Mouse (Mus musculus) small intestine, adult 2 months (tissue): ENCODE results near the gene Myom1.

Experiments
- CTCF ChIP-seq: fragments of 200-500 bp; IDR thresholded peaks from 2 replicates; pipeline ENCODE4 v1.5.1; 2012; ENCODE audit warnings: low read depth, mild to moderate bottlenecking, control low read depth, inconsistent platforms, low read length, moderate library complexity, mixed read lengths; ENCODE audit not compliant: insufficient replicate concordance, insufficient read length; ENCODE audit errors: extremely low read depth
- POLR2A ChIP-seq: fragments of 200-500 bp; IDR thresholded peaks from 2 replicates; pipeline ENCODE4 v1.6.1; 2012; ENCODE audit warnings: low read depth, mild to moderate bottlenecking, control low read depth, inconsistent platforms, low read length, moderate library complexity

DNA sequence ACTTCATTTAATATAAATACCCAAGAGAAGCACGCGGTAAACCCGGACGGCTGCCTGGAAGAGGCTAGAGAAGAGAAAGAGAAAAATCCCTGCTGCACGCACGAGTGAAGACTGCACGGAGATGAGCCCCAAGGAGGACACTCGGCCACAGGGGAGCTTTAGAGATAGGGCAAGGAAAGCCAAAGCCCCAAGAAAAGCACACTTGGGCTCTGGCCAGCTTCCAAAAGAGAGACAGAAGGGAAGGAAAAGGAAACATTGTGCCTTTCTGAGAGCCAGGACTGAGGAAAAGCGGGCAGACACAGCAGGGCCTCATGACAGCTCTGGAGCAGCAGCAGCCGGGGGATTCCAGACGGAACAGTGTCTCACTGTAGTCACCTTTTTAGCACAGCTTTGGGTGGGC is 31.2 kb upstream of the Myom1 start:
- TF ChIP-seq CTCF (no peak), POLR2A (no peak)
